Mouse (Mus musculus): ENCODE data around the gene Tlr5.

The Tlr5 gene

GRCm38 (mm10) chr1:182988646-182989045 lies 34.1 kb downstream of the Tlr5 start:
- in situ Hi-C loops (cut with MboI, MseI): no loop called here

GRCm38 (mm10) chr1:182990092-182990762 lies 35.6 kb downstream of the Tlr5 start:
- in situ Hi-C loops (cut with MboI, MseI): no loop called here

GRCm38 (mm10) chr1:182991002-182991778 lies 36.6 kb downstream of the Tlr5 start:
- in situ Hi-C loops (cut with MboI, MseI): no loop called here
